Mouse (Mus musculus) liver, embryonic 14.5 days (tissue): ENCODE data around the gene Wdr76.

Experiments
- CTCF ChIP-seq: IDR thresholded peaks from 2 replicates; pipeline ENCODE4 v1.5.1; 2016; ENCODE audit warnings: antibody characterized with exemption, low read depth, control low read depth
- EP300 ChIP-seq: IDR thresholded peaks from 2 replicates; pipeline ENCODE4 v1.6.1; 2016; ENCODE audit warnings: antibody characterized with exemption, low read depth

- TF ChIP-seq CTCF (peak; percentile 89), EP300 (no peak)
Observed at GRCm38 (mm10) chr2:121480498-121480897, 26.0 kb upstream of the Wdr76 start.
